Mouse (Mus musculus): Measurements from ENCODE around the gene Clic6.

Gene Clic6

GRCm38 (mm10) chr16:92524651-92525050 is 39.1 kb downstream of the Clic6 start:
- peak; percentile 26 to 44 for DNase-seq (ENCODE audit: low spot score in 2 of 2)

- DNase-seq (ENCODE audit: low spot score in 2 of 2) = no peak
These were observed 40.4 kb downstream of the Clic6 start for GRCm38 (mm10) chr16:92525919-92526318.

GRCm38 (mm10) chr16:92535258-92535657 is 49.7 kb downstream of the Clic6 start:
- DNase-seq (ENCODE audit: low spot score in 2 of 2) = no peak

GRCm38 (mm10) chr16:92538356-92538755 is 52.8 kb downstream of the Clic6 start:
- no peak for DNase-seq (ENCODE audit: low spot score in 2 of 2)

GRCm38 (mm10) chr16:92544264-92544663 is 58.7 kb downstream of the Clic6 start:
- no peak for DNase-seq (ENCODE audit: low spot score in 2 of 2)

- no peak for DNase-seq (ENCODE audit: low spot score in 2 of 2)
These were observed 63.1 kb downstream of the Clic6 start for GRCm38 (mm10) chr16:92548651-92549050.

- DNase-seq (ENCODE audit: low spot score in 2 of 2) = no peak
These were observed 66.0 kb downstream of the Clic6 start for GRCm38 (mm10) chr16:92551266-92552105.

- DNase-seq (ENCODE audit: low spot score in 2 of 2) = no peak
These were observed 66.5 kb downstream of the Clic6 start for GRCm38 (mm10) chr16:92552106-92552382.

- DNase-seq (ENCODE audit: low spot score in 2 of 2) = no peak
These were observed 67.3 kb downstream of the Clic6 start for GRCm38 (mm10) chr16:92552858-92553257.

GRCm38 (mm10) chr16:92555051-92555450 is 69.5 kb downstream of the Clic6 start:
- DNase-seq (ENCODE audit: low spot score in 2 of 2) = no peak

GRCm38 (mm10) chr16:92565291-92565690 is 79.8 kb downstream of the Clic6 start:
- DNase-seq (ENCODE audit: low spot score in 2 of 2) = peak in 1 of 2 experiments; percentile 18

GRCm38 (mm10) chr16:92565708-92566107 is 80.2 kb downstream of the Clic6 start:
- DNase-seq (ENCODE audit: low spot score in 2 of 2) = peak; percentile 94 to 96

GRCm38 (mm10) chr16:92566146-92566545 is 80.6 kb downstream of the Clic6 start:
- DNase-seq (ENCODE audit: low spot score in 2 of 2) = no peak

GRCm38 (mm10) chr16:92571246-92571645 is 85.7 kb downstream of the Clic6 start:
- no peak for DNase-seq (ENCODE audit: low spot score in 2 of 2)

- no peak for DNase-seq (ENCODE audit: low spot score in 2 of 2)
These were observed 87.7 kb downstream of the Clic6 start for GRCm38 (mm10) chr16:92573193-92573592.

- no peak for DNase-seq (ENCODE audit: low spot score in 2 of 2)
These were observed 90.3 kb downstream of the Clic6 start for GRCm38 (mm10) chr16:92575792-92576191.

GRCm38 (mm10) chr16:92577381-92577780 is 91.8 kb downstream of the Clic6 start:
- no peak for DNase-seq (ENCODE audit: low spot score in 2 of 2)

GRCm38 (mm10) chr16:92578915-92579653 is 93.5 kb downstream of the Clic6 start:
- DNase-seq (ENCODE audit: low spot score in 2 of 2) = no peak

- DNase-seq (ENCODE audit: low spot score in 2 of 2) = no peak
These were observed 95.4 kb downstream of the Clic6 start for GRCm38 (mm10) chr16:92580981-92581380.

- DNase-seq (ENCODE audit: low spot score in 2 of 2) = no peak
These were observed 96.2 kb downstream of the Clic6 start for GRCm38 (mm10) chr16:92581767-92582166.

GRCm38 (mm10) chr16:92587836-92588235 is 102.3 kb downstream of the Clic6 start:
- no peak for DNase-seq (ENCODE audit: low spot score in 2 of 2)
